Mouse (Mus musculus): ENCODE data around the gene Acot13. TPM values are rescaled to one million over a fixed set of nuclear protein-coding genes. Genes with fewer than 3 reads are reported as not detected.

Gene Acot13
- total RNA-seq, 2 experiments from 2014 or later, result 109 to 111 TPM

DNA sequence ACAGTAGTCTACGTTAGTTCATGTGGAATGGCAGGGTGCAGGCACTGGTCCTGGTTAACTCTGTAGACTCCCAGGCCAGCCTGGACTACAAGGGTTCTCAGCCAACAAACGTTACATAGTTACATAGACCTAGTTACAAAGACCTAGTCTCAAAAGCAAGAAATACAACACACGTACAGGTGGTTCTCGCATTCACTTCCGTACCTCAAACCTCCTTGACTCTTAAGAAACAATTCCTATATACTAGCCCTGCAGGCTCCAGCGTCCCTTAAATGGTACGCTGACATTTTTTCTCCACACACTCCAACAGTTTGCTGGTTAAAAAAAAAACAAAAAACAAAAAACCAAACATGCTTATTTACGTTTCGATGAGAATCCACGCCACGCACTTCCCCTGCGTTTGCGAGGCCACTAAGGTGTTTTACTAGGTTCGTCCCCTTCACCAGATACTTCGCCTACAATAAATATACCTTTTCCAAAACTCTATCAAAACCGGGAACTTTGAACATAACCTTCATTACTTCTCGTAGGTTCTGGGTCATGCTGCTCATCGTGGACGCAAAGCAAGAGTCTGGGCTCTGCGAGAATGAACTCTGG is 486 bp downstream of the Acot13 start:
- no peak for DNase-seq

DNA sequence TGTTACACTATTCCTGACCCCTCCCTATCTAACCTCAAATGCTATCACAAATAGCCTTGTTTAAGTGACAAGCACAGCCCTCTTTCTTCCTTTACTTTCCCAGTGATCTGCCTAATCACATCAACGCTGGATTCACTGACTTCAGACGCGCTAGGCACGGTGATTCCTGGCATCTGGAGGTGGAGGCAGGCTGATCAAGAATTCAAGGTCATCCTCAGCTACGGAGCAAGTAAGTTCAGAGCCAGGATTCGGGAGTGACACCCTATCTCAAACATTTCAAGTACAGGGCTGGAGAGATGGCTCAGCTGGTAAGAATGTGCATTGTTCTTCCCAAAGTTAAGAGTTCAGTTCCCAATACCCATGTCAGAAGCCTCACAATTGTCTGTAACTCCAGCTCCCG is 5.2 kb downstream of the Acot13 start:
- no peak for DNase-seq

DNA sequence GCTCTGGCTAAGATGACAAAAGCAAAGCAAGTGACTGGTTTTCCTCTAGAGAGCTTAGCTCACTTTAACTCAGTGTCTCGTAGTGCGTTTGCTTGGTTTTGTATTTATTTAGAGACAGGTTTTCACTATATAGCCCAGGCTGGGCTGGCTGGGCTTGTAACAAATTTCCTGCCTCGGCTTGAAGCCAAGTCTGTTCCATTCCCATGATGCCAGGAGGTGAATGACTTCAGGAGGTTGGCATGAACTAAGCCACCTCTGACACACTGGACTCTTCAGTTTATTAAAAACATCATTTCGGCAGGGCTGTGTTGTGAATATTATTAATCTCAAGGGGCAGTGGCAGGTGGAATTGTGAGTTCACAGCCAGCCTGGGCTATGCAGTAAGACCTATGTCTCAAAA is 5.8 kb downstream of the Acot13 start:
- no peak for DNase-seq

DNA sequence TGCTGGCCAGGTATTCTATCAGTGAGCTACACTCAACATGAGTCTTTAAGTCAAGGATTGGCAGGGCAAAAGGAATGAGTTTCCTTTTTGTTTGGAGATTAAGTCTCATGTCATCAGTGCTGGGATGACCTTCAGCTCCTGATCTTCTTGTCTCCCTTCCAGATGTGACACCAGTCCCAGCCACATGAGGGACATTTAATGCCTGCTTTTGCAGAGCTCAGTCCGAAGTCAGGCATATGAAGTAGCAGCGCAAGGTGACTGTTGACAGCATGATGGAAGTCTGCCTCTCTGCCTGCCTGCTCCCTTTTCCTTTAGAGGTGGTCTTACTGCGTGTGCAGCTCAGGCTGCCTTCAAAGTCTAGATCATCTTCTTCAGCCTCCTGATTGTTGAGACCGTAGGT is 6.7 kb downstream of the Acot13 start:
- DNase-seq, result no peak

DNA sequence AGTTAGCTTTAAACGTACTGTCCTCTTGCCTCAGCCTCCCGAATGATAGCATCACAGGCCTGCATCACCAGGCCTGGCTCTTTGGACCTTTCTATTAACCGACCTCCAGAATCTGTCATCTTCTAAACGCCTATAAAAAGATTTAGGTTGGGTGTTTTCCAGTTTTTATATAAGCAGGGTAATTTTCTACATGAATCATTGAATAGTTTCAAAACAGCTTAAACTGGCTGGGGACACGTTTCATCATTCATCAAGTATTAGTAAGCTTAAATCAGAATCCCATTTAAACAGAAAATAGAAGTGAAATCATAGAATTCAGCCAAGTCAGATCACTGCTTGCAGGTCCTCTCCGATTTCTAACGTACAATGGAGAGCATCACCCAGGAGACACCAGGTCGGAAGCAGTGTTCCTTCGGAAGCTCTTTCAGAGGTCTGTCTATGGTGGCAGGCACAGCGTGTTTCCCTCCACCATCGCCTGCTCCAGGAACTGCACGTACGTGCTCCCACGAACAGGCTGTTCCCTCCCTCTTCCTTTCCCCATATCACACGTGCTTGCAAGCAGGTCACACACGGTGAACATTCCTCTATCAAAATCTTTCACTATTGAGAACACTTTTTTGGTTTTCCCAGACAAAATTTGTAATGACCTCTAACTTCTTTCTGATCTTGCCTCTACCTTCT is 8.5 kb downstream of the Acot13 start:
- peak; percentile 70 to 71 for DNase-seq

DNA sequence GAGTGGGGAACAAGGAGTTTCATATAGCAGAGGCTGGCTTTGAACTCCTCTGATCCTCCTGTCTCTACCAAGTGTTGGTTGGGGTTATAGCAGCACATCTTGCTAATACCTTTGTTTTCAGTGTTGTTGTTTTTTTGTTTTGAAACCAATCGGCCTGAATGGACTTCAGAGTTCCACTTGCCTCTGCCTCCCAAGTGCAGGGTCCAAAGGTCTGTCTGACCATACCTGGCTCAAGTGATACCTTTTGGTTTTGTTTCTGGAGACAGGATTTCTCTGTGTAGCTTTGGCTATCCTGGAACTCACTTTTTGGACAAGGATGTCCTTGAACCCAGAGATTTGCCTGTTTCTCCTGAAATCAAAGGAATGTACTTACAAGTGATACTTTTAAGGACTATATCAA is 11.4 kb downstream of the Acot13 start:
- no peak for DNase-seq

DNA sequence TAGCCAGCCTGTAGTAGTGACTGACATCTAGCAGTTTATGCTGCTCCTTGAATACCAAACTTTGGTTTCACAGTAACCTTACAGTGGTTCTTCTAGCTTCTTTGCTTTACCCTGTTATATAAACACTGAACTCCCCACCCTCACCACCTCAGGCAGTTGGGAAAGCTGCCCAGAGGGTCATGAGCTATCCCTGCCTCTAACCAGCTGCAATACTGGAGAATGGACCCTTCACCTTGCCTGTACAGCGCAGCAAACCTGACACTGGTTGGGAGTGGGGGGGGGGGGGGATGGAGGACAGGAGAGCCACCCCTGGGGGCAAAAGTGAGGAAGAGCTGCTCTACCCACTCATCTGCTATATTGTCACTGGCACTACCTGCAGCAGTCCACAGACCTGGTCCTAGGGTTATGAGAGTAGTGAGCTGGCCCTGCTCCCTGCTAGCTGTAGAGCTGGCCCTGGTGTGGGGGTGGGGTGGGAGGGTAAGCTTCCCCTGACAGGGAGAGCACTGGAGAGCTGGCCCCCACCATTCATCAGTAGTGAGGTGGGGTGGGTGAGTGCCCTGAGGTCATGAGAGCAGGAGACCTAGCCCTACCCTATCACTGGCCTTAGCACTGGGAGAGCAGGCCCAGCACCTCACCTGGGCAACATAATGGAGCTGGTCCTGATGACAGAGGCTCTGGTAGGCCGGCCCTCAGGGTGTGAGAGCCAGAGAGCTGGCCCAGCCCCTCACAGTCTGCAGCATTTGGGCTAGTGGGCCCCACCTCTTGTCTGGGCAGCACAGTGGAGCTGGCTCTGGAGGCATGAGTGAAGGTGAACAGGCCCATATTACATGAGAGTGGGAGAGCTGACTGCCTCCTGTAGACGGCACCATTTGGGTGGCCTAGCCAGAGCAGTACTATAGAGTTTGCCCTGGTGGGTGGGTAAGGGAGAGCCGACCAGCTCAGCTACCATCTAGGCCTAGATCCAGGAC is 14.9 kb downstream of the Acot13 start:
- DNase-seq, result no peak

DNA sequence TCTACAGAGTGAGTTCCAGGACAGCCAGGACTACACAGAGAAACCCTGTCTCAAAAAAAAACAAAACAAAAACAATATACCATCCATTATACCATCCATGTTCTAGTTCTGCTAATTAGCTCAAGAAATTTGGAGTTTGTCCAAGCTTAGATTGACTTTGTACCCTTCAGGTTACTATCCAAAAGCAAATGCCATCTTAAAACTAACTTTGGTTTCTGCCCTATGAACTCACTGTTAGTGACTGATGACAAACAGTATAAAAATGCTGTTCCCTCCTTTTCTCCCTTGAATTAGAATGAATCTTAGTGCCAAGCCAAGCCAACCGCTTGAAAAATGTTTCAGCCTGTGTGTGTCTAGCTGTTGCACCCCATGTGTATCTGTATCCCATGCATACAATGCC is 16.7 kb downstream of the Acot13 start:
- no peak for DNase-seq

DNA sequence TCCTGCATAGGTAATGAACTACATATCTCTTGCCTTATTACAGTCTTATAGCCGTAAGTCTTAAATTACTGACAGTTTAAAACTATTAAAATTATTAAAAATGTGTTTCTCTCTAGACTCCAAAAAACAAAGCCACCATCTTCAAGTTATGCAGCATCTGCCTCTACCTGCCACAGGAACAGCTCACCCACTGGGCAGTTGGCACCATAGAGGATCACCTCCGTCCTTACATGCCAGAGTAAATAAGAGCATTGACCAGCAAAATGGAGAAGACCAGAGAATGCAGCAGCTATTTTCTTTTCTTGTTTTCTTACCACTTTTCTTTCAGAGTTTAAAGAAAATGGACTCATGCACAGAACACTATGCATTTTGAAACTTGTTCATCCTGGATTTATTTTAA is 18.8 kb downstream of the Acot13 start:
- DNase-seq, result no peak

DNA sequence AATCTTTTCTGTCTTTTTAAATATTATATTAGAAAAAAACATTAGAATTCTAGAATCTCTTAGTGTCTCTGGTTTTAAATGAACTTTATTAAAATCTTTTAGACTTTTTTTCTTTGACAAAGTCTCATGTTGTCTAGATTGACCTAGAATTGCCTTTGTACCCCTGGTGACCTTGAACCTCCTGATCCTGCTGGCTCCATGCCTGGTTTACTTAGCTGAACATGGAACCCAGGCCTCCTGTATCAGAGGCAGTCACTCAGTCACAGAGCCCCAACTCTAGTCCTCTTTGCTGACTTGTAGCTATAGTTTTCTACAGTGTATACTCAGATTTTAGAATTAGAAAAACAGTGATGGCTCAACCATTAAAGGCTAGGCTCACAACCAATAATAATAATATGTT is 25.3 kb downstream of the Acot13 start:
- DNase-seq, result no peak

DNA sequence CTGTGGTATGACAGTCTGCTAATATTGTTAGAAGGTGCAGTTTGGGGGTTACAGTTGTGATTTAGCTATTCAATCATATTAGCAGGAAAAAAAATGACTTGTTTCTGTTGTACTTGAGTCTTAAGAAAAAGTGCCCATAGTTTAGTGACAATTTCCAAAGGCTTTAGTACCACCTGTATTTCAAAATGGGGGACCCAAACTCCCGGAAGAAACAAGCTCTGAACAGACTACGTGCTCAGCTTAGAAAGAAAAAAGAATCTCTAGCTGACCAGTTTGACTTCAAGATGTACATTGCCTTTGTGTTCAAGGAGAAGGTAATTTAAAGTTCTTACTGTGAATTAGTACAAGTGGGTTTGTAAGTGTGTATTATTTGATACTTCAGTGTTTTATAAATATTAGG is 28.1 kb downstream of the Acot13 start:
- no peak for DNase-seq

DNA sequence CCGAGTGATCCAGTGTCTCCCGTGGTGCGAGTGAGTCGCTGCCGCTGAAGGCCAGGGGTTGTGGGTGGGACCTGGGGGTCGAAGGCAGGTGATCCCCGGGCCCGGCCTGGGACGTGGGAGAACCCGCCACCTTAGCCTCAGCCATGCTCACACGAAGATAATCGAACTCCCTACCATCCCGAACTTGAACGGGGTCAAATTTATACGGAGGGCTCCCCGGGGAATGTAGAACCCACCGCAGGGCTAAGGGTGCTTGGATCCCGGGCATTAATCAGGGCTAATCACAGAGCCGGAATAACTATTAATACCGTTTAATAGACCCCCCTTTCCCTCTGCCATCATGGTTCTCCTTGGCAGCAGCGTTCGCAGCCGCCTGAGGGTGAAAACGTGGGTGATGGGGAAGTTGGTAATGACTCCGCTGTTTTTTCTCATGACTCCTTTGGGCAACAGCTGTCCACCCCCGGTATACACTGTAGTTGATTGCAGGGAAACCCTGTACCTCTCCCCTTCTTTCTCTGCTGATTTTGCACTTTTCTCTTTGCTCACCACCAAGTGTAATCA is 29.1 kb downstream of the Acot13 start:
- DNase-seq, result peak; percentile 20 to 35

DNA sequence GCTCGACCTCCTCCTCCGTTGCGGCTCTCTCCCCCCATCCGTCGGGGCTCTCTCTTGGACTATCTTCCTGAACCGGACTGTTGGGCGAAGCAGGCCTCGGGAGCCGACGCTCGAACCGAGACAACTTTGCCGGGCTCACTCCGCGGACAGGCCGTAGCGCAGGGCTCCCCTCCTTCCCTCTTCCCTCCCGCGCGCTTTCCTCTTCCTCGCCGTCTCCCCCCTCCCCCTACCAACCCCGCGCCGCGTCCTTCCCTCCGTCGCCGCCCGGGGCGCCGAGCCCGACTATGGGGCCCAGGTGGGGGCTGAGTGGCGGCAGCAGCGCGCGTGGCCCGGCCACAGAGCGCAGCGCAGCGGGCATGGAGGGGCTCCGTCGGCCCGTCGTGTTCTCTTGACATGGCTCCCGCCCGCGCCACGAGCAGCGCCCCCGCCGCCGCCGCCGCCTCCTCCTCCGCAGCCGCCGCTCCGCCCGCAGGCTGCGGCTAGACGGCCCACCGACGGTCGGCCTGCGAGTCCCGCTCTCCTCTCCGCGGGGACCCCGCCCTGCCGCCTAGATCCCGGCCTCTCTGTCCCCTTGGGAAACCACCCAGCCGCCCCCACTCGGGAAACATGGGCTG is 29.9 kb downstream of the Acot13 start, which contains the start of gene BC005537:
Gene BC005537, plus strand, starts transcription at position 350 of the 614 bp plus-strand sequence.
- DNase-seq, result peak; percentile 36 to 49

DNA sequence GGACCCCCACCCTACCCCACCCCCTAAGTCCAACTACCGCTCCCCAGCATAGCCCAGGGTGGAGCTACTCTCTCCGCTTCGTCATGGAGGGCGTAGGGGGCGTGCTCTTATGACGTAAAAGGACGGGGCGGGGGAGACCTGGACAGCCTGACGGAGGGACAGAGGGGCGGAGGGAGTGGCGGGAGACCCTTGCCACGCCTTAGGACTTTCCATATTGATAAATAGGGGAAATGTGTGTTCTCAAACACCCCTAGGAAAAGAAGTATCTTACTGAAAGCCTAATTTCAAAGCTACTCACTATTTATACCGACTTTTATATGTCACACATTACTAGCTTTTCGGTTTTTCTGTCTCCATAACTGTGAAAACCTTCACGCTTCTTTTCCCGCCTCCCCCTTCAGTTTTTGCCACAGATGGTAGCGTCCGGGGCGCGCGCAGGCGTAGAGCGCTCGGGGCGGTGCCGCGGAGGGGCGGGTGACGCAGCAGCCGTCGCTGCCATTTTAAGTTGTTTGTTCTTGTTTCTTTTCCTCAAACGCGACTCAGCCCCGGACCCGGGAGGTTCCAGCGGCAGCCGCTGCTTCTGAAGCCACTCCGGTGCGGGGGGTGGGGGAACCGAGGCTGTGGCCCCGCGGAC is 30.5 kb downstream of the Acot13 start:
- DNase-seq, result peak; percentile 96 to 97

DNA sequence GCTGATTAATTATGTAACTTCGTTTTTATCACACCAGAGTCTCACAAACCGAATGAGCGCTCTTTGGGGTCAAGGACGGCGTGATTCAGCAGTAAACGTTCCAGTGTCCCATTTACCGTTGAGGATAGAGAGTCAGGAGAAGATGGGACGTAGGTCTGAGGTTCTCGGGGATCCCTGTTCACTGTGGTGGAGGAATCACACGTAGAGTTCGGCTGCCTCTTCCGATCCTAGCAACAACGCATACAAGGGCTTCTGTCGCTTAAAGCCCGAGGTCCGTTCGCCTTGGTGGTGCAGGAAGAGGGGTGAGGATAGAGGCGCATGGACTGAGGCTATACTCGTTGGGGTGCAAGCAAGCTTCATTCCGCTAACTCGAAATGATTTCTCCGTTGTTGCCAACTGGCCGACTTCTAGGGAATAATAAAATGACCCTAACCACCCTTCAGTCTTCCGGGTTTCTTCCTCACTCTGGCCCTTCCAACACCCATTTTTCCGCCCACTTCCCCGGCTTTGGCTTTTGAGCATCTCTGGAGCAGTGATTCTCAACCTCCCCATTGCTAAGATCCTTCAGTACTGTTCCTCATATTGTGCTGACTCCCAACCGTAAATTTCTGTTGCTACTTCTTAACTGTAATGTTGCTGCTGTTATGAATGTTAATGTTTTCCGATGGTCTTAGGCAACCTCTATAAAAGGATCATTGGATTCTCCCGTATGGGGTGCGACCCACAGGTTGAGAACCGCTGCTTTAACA is 31.2 kb downstream of the Acot13 start:
- peak; percentile 28 to 51 for DNase-seq

DNA sequence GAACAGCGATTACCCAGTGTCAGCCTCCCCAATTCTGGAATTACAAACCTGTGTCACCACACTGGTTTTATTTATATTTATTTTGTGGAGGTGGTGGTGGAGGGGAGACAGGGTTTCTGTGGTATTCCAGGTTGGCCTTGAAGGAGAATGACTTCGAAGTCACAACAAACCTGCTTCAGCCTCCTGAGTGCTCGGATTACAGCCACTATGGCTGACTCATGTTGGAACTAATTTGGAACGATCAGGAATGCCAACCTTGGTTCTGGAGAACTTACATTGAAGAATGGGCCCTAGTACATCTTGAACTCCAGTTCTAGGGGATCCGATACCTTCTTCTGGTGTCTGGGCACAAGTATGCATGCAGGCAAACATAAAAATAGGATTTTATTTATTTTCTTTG is 32.0 kb downstream of the Acot13 start:
- DNase-seq, result no peak

DNA sequence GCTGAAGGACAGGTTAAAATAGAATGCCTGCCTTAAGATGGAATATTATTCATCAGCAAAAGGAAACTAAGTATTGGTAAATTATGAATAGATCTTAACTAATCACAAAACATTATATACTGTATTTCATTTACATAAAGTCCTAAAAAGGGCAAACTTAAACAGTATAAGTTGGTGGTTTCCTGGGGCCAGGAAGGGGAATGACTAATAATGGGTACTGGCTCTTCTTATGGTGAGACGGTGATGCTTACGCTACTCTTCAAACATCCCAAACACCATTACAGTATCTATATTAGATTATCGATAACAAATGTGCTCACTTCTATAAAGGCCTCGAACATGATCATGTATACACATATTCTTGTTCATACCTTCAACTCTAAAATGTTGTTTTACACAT is 32.7 kb downstream of the Acot13 start:
- DNase-seq, result no peak

DNA sequence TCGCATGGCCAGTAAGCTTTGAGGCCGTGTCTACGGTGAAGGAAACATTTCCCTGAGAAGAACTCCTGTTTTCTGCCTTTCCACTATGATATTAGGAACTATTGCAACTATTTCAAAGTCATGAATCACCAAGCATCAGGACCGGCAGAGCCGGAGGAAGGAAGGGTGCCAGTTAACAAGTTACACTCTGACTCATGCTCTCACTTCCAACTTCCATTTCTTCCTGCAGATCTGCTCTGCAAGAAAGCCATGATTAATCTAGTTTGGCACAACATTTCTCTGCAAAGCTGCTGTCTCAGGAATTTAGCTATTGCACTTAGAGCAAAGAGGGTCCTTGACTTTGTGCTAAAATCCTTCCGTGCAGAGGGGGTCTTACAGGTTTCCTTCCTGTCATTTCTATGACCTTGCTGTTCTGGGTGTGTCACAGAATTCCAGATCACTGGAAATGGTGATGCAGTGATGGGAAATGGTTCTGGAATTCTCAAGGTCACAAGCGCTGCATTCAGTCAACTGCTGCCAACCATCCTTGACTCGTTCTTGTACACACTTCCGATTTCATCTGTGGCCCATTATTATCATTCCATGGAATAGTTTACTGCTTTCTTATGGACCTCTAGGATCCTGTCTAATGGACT is 38.8 kb downstream of the Acot13 start:
- DNase-seq, result no peak

DNA sequence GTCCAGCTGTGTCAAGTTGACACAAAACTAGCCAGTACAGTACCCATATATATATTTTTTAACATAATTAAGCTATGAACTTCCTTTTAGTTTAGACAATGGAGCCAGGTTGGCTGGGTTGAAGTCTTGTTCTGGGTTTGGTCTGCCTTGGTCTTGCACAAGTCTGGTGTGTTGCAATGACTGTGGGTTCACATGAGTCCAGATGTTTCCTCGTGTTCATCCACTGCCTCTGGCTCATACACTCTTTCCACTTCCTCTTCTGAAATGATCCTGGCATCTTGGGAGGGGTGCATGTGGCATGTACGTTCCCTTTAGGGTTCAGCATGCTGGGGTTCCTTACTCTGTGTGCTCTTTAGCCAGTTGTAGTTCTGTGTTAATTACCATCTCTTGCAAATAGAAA is 40.0 kb downstream of the Acot13 start:
- DNase-seq, result no peak

DNA sequence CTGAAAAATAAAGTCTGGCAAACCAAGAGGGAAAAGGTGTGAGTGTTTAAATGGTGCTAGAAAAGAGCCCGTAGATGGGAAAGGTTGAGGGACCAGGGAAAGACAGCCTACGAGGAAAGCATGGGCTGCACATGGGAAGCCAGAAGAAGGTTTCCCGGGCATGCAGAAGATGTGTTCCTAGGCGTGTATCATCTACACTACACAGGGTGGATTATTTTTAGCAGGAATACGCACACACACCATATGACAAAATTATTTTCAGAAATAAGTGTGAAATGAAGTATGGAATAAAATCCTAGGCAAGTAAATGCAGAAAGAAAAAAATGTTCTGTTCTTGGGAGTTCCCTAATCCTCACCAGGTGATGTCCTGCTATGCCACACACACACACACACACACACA is 43.9 kb downstream of the Acot13 start:
- DNase-seq, result no peak

DNA sequence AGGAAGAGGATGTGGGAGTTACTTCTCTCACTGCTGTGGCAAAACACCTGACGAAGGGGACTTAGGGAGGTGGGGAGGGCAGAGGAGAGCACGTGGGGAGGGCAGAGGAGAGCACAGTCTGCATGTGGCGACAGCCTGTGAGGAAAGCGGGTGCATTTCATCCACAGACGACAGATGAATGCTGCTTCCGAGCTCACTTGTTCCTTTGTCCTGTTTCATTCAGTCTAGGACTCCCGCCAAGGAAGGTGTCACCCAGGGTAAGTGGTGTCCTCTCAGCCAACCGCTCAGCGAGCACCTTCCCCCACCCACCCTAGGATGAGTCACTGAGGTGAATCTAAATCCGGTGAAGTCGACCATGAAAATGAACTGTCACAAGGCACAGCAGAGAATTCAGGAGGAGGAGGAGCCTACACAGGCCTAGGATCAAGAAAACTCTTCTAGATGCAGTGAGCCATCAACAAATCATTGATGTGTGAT is 45.3 kb downstream of the Acot13 start:
- no peak for DNase-seq

Measured in layer of hippocampus, postnatal 36 days (tissue).